Mouse (Mus musculus): ENCODE data around the gene Ndufs7. TPM values are rescaled to one million over a fixed set of nuclear protein-coding genes. Genes with fewer than 3 reads are reported as not detected.

Gene Ndufs7
- 341 and 377 TPM in 2 replicates for total RNA-seq (2012; rRNA removed)
- 100 to 1,000 TPM in 1 of 2 experiments, not detected in 1; 458 TPM for polyA plus RNA-seq (2012; ENCODE audit: insufficient read depth in 1 of 2, insufficient read length in 2 of 2, low read depth in 1 of 2, low replicate concordance in 2 of 2, missing spikeins in 1 of 2)

GRCm38 (mm10) chr10:80248971-80249640 is at the start of gene Ndufs7:
Ndufs7 (plus strand) TSS chr10:80249121.
- peak within 1 kb of the TSS; percentile 88 for H3K27ac ChIP-seq (ENCODE audit: control insufficient read depth, low read depth, low read length)
- peaks cover 0 to 3% of the 10 kb centered on the region in 2 experiments; a peak in 2 of 4 replicates for H3K36me3 ChIP-seq (ENCODE audit: control insufficient read depth in 1 of 2, insufficient read depth in 2 of 2, low read length in 2 of 2)
- peaks cover 20% of the 10 kb centered on the region for H3K79me2 ChIP-seq (ENCODE audit: control insufficient read depth, insufficient read depth, low read length, poor library complexity)
- no peaks in the 10 kb centered on the region for H3K9me3 ChIP-seq (replicated peaks; ENCODE audit: insufficient read depth, low read length)
- peaks cover 0 to 6% of the 10 kb centered on the region in 2 experiments; a peak in 2 of 4 replicates for H3K4me1 ChIP-seq (ENCODE audit: control insufficient read depth in 1 of 2, insufficient read depth in 2 of 2, low read length in 2 of 2)
- peak within 1 kb of the TSS; percentile 47 to 94 for H3K4me3 ChIP-seq (ENCODE audit: control insufficient read depth in 1 of 2, insufficient read depth in 1 of 2, low read depth in 2 of 2, low read length in 2 of 2)
- peak within 1 kb of the TSS; percentile 93 for H3K9ac ChIP-seq (ENCODE audit: control insufficient read depth, low read depth, low read length, poor library complexity, severe bottlenecking)
- H3K27me3 ChIP-seq (ENCODE audit: control insufficient read depth in 1 of 2, insufficient read depth in 2 of 2, low read length in 2 of 2) = no peaks in the 10 kb centered on the region
- DNase-seq (ENCODE audit: low read depth, low spot score) = peak; percentile 94
- no peak for TF ChIP-seq CHD1 (IDR thresholded peaks at IDR 0.05; ENCODE audit: low read depth, low read length)
- no peak for TF ChIP-seq ETS1 (IDR thresholded peaks at IDR 0.05; ENCODE audit: low read depth, low read length)
- TF ChIP-seq ZC3H11A (IDR thresholded peaks at IDR 0.05; ENCODE audit: low read depth, low read length) = no peak
- peak; percentile 88 for TF ChIP-seq ELF1 (IDR thresholded peaks at IDR 0.05; ENCODE audit: low read depth, low read length)
- no peak for TF ChIP-seq CTCF (IDR thresholded peaks at IDR 0.05 in 2 of 3, conservative IDR thresholded peaks at IDR 0.05 in 1 of 3; ENCODE audit: control insufficient read depth in 1 of 3, insufficient read depth in 1 of 3, low read depth in 2 of 3, low read length in 3 of 3, poor library complexity in 1 of 3, severe bottlenecking in 1 of 3)
- TF ChIP-seq UBTF (IDR thresholded peaks at IDR 0.05; ENCODE audit: borderline replicate concordance, insufficient read depth, low read depth, low read length) = no peak; the same call in 1 of the 2 replicates
- no peak; the same call in 1 of the 2 replicates for TF ChIP-seq POLR2AphosphoS2 (IDR thresholded peaks at IDR 0.05; ENCODE audit: low read length)
- peak; percentile 99 for TF ChIP-seq TBP (IDR thresholded peaks at IDR 0.05; ENCODE audit: low read depth, low read length)
- no peak for TF ChIP-seq BHLHE40 (IDR thresholded peaks at IDR 0.05; ENCODE audit: borderline replicate concordance, low read depth, low read length)
- peak; percentile 74 to 92 for TF ChIP-seq POLR2A (IDR thresholded peaks at IDR 0.05; ENCODE audit: control insufficient read depth in 1 of 2, insufficient read depth in 1 of 2, low read depth in 1 of 2, low read length in 2 of 2, poor library complexity in 1 of 2)
- no peak for TF ChIP-seq USF2 (IDR thresholded peaks at IDR 0.05; ENCODE audit: borderline replicate concordance in 1 of 2, insufficient read depth in 1 of 2, low read depth in 1 of 2, low read length in 2 of 2)
- no peak for TF ChIP-seq ZNF384 (IDR thresholded peaks at IDR 0.05; ENCODE audit: low read depth, low read length)
- no peak for TF ChIP-seq MEF2A (IDR thresholded peaks at IDR 0.05; ENCODE audit: extremely low read depth, insufficient replicate concordance, low read depth, low read length, poor library complexity, severe bottlenecking)
- peak; percentile 89 for TF ChIP-seq MXI1 (IDR thresholded peaks at IDR 0.05; ENCODE audit: low read depth, low read length)
- TF ChIP-seq ZKSCAN1 (IDR thresholded peaks at IDR 0.05; ENCODE audit: low read depth, low read length) = no peak
- TF ChIP-seq SIN3A (IDR thresholded peaks at IDR 0.05; ENCODE audit: low read length) = peak; percentile 92
- TF ChIP-seq POLR2AphosphoS5 (IDR thresholded peaks at IDR 0.05; ENCODE audit: borderline replicate concordance, low read depth, low read length) = no peak
- peak; percentile 100 for TF ChIP-seq MAFK (IDR thresholded peaks at IDR 0.05; ENCODE audit: borderline replicate concordance, low read depth, low read length)
- TF ChIP-seq E2F4 (IDR thresholded peaks at IDR 0.05; ENCODE audit: borderline replicate concordance, low read depth, low read length) = peak; percentile 68; the same call in 1 of the 2 replicates
- no peak for TF ChIP-seq MYB (IDR thresholded peaks at IDR 0.05; ENCODE audit: low read depth, low read length)
- TF ChIP-seq KAT2A (conservative IDR thresholded peaks at IDR 0.05; ENCODE audit: low read depth, low read length) = peak; percentile 70
- peak; percentile 85 for TF ChIP-seq TCF12 (IDR thresholded peaks at IDR 0.05; ENCODE audit: low read depth, low read length)
- TF ChIP-seq GABPA (IDR thresholded peaks at IDR 0.05; ENCODE audit: low read depth, low read length) = no peak
- no peak for TF ChIP-seq ZMIZ1 (IDR thresholded peaks at IDR 0.05; ENCODE audit: low read depth, low read length)
- TF ChIP-seq MAX (IDR thresholded peaks at IDR 0.05; ENCODE audit: low read length) = no peak
- TF ChIP-seq SMC3 (IDR thresholded peaks at IDR 0.05; ENCODE audit: low read depth, low read length) = no peak
- peak; percentile 95 for TF ChIP-seq HCFC1 (IDR thresholded peaks at IDR 0.05; ENCODE audit: low read depth, low read length)
- TF ChIP-seq RCOR1 (IDR thresholded peaks at IDR 0.05; ENCODE audit: low read depth, low read length) = no peak
- no peak for TF ChIP-seq RAD21 (IDR thresholded peaks at IDR 0.05; ENCODE audit: low read depth, low read length)
- peak; percentile 75 for TF ChIP-seq NRF1 (IDR thresholded peaks at IDR 0.05; ENCODE audit: insufficient read depth, low read depth, low read length, poor library complexity, severe bottlenecking)
- TF ChIP-seq USF1 (IDR thresholded peaks at IDR 0.05; ENCODE audit: low read depth, low read length) = no peak
- peak; percentile 74 for TF ChIP-seq MYC (IDR thresholded peaks at IDR 0.05; ENCODE audit: low read depth, low read length)
- no peak for TF ChIP-seq JUND (IDR thresholded peaks at IDR 0.05; ENCODE audit: low read depth, low read length)
- TF ChIP-seq CHD2 (IDR thresholded peaks at IDR 0.05; ENCODE audit: low read length) = no peak
- no peak for TF ChIP-seq GATA1 (IDR thresholded peaks at IDR 0.05; ENCODE audit: low read depth, low read length)
- no peak for TF ChIP-seq TAL1 (IDR thresholded peaks at IDR 0.05; ENCODE audit: low read length)

All from MEL (cell line).